Mouse (Mus musculus) embryonic facial prominence, embryonic 11.5 days (tissue): ENCODE results near the gene Il12rb1. TPM values are rescaled to one million over a fixed set of nuclear protein-coding genes. Genes with fewer than 3 reads are reported as not detected.
A peak's percentile ranks its signal among the peaks of the same experiment; 100 is the strongest.

Source experiments
- ATAC-seq: fragments of 200-750 bp; cut with Nextera tagmentation; replicated peaks from 2 replicates; pipeline ENCODE4 v1.8.0; 2017; ENCODE audit warnings: low read depth; ENCODE audit not compliant: insufficient number of reproducible peaks, low FRiP score, low TSS enrichment
- DNase-seq: peaks from one replicate; pipeline ENCODE4 v3.0.0-alpha.2; 2015; ENCODE audit warnings: low spot score
- H3K27ac ChIP-seq: fragments of 300-500 bp; sonication (generic); replicated peaks from 2 replicates; pipeline ENCODE4 v1.5.1; 2014; ENCODE audit warnings: mild to moderate bottlenecking, low read depth, low read length, control low read depth
- H3K27me3 ChIP-seq: fragments of 300-500 bp; sonication (generic); 2 replicates; pipeline ENCODE4 v1.6.1; 2014; ENCODE audit warnings: mild to moderate bottlenecking, low read length, moderate library complexity, mixed read lengths; ENCODE audit not compliant: control insufficient read depth, insufficient read depth
- H3K36me3 ChIP-seq: fragments of 300-500 bp; sonication (generic); replicated peaks from 2 replicates; pipeline ENCODE4 v1.6.1; 2014; ENCODE audit warnings: low read depth, mild to moderate bottlenecking, low read length, moderate library complexity, mixed read lengths; ENCODE audit not compliant: control insufficient read depth, insufficient read depth
- H3K4me1 ChIP-seq: fragments of 300-500 bp; sonication (generic); 2 replicates; pipeline ENCODE4 v1.6.1; 2014; ENCODE audit warnings: low read length, mixed read lengths; ENCODE audit not compliant: control insufficient read depth, insufficient read depth
- H3K4me2 ChIP-seq: fragments of 300-500 bp; sonication (generic); 2 replicates; pipeline ENCODE4 v1.6.1; 2014; ENCODE audit warnings: low read depth, mild to moderate bottlenecking, control low read depth, low read length, moderate library complexity
- H3K4me3 ChIP-seq: fragments of 300-500 bp; sonication (generic); 2 replicates; pipeline ENCODE4 v1.5.1; 2014; ENCODE audit warnings: low read depth, low read length, control low read depth
- H3K9ac ChIP-seq: fragments of 300-500 bp; sonication (generic); replicated peaks from 2 replicates; pipeline ENCODE4 v1.6.1; 2014; ENCODE audit warnings: mild to moderate bottlenecking, control low read depth, low read length
- H3K9me3 ChIP-seq: fragments of 300-500 bp; sonication (generic); replicated peaks from 2 replicates; pipeline ENCODE4 v1.6.1; 2016; ENCODE audit warnings: mild to moderate bottlenecking, low read length, inconsistent platforms, mixed read lengths; ENCODE audit not compliant: control insufficient read depth
- WGBS: fragments of 180-500 bp; shearing (Covaris S2); extraction: QIAGEN DNeasy Blood & Tissue Kit; methylation state at CpG from one replicate; pipeline ENCODE4 v1.1.7; 2014; 5-methylcytosine and 5-hydroxymethylcytosine counted together
- polyA plus RNA-seq: library from polyadenylated mRNA; unstranded; fragments of >200 nt; fragmentation: Nextera tagmentation; extraction: Ambion mirVana; gene quantifications from 2 replicates; pipeline ENCODE4 v1.2.1, GENCODE M21; 2014

Il12rb1 gene
- polyA plus RNA-seq = 0.10 TPM in 1 of 2 replicates, not detected in the other

- H3K4me2 ChIP-seq = no peak within 1 kb of the TSS
- WGBS = 62% methylated on average over 5 of the region's 5 CpGs
- H3K36me3 ChIP-seq = no peaks in the 10 kb centered on the region
- no peak within 1 kb of the TSS for H3K4me3 ChIP-seq
- H3K9ac ChIP-seq = no peak within 1 kb of the TSS
- ATAC-seq (no peak), DNase-seq (no peak)
- no peak within 1 kb of the TSS for H3K27ac ChIP-seq
- no peaks in the 10 kb centered on the region; the same call in 1 of the 2 replicates for H3K4me1 ChIP-seq
- H3K9me3 ChIP-seq = no peaks in the 10 kb centered on the region
- peaks cover 15% of the 10 kb centered on the region for H3K27me3 ChIP-seq
These were observed at the start of gene Il12rb1 for GRCm38 (mm10) chr8:70808239-70808638. TSS of gene Il12rb1 (plus strand) at chr8:70808449.

DNA sequence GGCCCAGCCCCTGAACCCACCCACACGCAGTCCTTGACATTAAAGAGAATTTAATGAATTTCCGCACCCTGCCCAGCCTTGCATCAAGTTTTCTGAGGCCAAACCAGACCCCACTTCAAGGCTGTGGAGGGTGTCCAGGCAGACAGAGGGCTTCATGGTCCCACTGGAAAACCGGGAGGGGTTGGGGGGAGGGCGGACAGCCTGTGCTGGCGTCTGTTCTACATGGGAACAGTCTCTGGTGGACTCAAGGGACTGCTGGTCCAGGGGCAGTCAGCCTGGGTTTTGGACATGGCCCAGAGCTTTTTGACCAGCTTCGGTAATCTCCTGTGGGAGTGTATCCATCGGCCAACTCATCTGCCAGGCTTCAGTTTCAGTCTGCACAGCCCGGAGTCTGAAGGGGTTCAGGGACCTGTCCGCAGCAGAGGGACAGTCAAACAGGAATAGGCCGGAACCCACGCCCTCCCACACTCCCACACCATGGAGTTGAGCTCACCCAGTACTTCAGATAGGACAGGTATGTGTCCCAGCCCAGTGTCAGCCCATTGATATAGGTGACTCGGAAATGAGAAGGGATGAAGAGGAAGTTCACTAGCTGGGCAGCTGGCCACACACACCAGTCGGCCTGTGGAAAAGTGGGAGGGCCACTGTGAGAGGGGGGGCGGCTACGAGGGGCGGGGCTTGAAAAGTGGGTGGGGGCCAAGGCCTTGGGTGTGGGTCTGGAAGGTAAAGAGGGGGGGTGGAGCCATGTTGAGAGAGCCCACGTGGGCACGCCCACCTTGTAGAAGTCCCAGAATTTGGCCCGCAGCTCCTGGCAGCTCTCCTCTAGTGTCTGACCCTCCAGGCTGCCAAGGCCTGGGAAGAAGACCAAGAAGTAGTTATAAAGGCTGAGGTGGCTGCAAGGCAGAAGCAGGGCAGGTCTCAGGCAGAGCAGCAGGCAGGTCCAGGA is 49.4 kb upstream of the Il12rb1 start:
- DNase-seq = no peak
- no peak overlapping the region for H3K27ac ChIP-seq
- no peaks in the 10 kb centered on the region for H3K36me3 ChIP-seq
- no peak overlapping the region for H3K4me3 ChIP-seq
- no peak overlapping the region for H3K4me2 ChIP-seq
- H3K9ac ChIP-seq = no peak overlapping the region; the same call in 1 of the 2 replicates
- no peaks in the 10 kb centered on the region; the same call in 1 of the 2 replicates for H3K4me1 ChIP-seq
- WGBS = 75% methylated on average over 19 of the region's 19 CpGs
- H3K27me3 ChIP-seq = no peaks in the 10 kb centered on the region
- ATAC-seq = no peak
- no peaks in the 10 kb centered on the region for H3K9me3 ChIP-seq

- no peaks in the 10 kb centered on the region for H3K36me3 ChIP-seq
- no peaks in the 10 kb centered on the region for H3K27me3 ChIP-seq
- 1% methylated on average over 22 of the region's 22 CpGs for WGBS
- no peak overlapping the region; the same call in 1 of the 2 replicates for H3K27ac ChIP-seq
- no peaks in the 10 kb centered on the region for H3K9me3 ChIP-seq
- no peak; the same call in 1 of the 2 replicates for ATAC-seq
- no peak for DNase-seq
- peak overlapping the region; percentile 96 for H3K4me2 ChIP-seq
- peak overlapping the region; percentile 70 for H3K4me3 ChIP-seq
- no peaks in the 10 kb centered on the region for H3K4me1 ChIP-seq
- peak overlapping the region; percentile 75 for H3K9ac ChIP-seq
These were observed 47.9 kb upstream of the Il12rb1 start for GRCm38 (mm10) chr8:70760350-70760749.

GRCm38 (mm10) chr8:70760775-70761406 is 47.4 kb upstream of the Il12rb1 start, which contains the start of gene Mpv17l2:
TSS of gene Mpv17l2 (minus strand) at chr8:70760946.
- Histone ChIP-seq H3K27ac (no peak within 1 kb of the TSS; the same call in 1 of the 2 replicates), H3K9me3 (no peaks in the 10 kb centered on the region), H3K36me3 (no peaks in the 10 kb centered on the region), H3K4me2 (peak within 1 kb of the TSS; percentile 96), H3K9ac (peak within 1 kb of the TSS; percentile 75), H3K4me1 (no peaks in the 10 kb centered on the region), H3K4me3 (peak within 1 kb of the TSS; percentile 70), H3K27me3 (no peaks in the 10 kb centered on the region)
- DNase-seq (peak; percentile 98), ATAC-seq (peak; percentile 94)
- under 1% methylated on average over 55 of the region's 55 CpGs for whole genome bisulfite sequencing

- no peak overlapping the region for H3K4me3 ChIP-seq
- no peak overlapping the region for H3K9ac ChIP-seq
- 67% methylated on average over 1 of the region's 1 CpGs for WGBS
- no peak overlapping the region for H3K27ac ChIP-seq
- ATAC-seq (no peak), DNase-seq (no peak)
- no peak overlapping the region; the same call in 1 of the 2 replicates for H3K4me2 ChIP-seq
- H3K36me3 ChIP-seq = no peaks in the 10 kb centered on the region
- no peaks in the 10 kb centered on the region for H3K9me3 ChIP-seq
- H3K4me1 ChIP-seq = peaks cover 3% of the 10 kb centered on the region
- no peaks in the 10 kb centered on the region for H3K27me3 ChIP-seq
These were observed 46.1 kb upstream of the Il12rb1 start for GRCm38 (mm10) chr8:70762118-70762517.

DNA sequence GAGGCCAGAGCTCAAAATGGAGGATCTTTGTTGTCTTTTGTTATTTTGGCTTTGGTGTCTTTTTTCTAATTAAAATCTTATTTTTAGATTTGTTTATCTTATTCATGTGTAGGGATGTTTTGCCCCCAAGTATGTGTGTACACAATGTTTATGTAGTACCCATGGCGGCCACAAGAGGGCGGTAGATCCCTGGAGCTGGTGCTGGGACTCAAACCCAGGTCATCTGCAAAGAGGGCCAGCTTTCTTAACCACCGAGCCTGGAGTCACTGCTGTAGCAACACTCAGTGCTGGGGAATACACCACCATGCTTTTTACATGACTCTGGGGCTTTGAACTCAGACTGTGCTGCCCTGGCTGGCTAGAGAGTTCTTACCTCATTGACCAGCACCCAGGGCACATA is 44.9 kb upstream of the Il12rb1 start:
- no peak overlapping the region for H3K4me3 ChIP-seq
- 3% methylated on average over 3 of the region's 3 CpGs for WGBS
- H3K4me2 ChIP-seq = no peak overlapping the region
- H3K4me1 ChIP-seq = peaks cover 3% of the 10 kb centered on the region
- H3K9me3 ChIP-seq = no peaks in the 10 kb centered on the region
- H3K27me3 ChIP-seq = no peaks in the 10 kb centered on the region
- no peak overlapping the region for H3K9ac ChIP-seq
- H3K27ac ChIP-seq = no peak overlapping the region
- peaks cover under 1% of the 10 kb centered on the region; the same call in 1 of the 2 replicates for H3K36me3 ChIP-seq
- DNase-seq = peak; percentile 64
- no peak for ATAC-seq

- H3K4me3 ChIP-seq = no peak overlapping the region
- DNase-seq (no peak), ATAC-seq (no peak)
- no peaks in the 10 kb centered on the region for H3K9me3 ChIP-seq
- 87% methylated on average over 8 of the region's 8 CpGs for WGBS
- peaks cover 3% of the 10 kb centered on the region for H3K4me1 ChIP-seq
- H3K4me2 ChIP-seq = no peak overlapping the region
- H3K27me3 ChIP-seq = no peaks in the 10 kb centered on the region
- no peak overlapping the region for H3K27ac ChIP-seq
- H3K9ac ChIP-seq = no peak overlapping the region
- H3K36me3 ChIP-seq = peaks cover 7% of the 10 kb centered on the region; the same call in 1 of the 2 replicates
These were observed 44.2 kb upstream of the Il12rb1 start for GRCm38 (mm10) chr8:70764026-70764425.
